Mouse (Mus musculus) neural tube, embryonic 12.5 days (tissue): ENCODE measurements around the gene Tsc2. TPM values are rescaled to one million over a fixed set of nuclear protein-coding genes. Genes with fewer than 3 reads are reported as not detected.

ENCODE experiments used
- ATAC-seq: fragments of 200-750 bp; cut with Nextera tagmentation; 2 replicates; pipeline ENCODE4 v1.8.0; 2017; ENCODE audit warnings: low read depth, mild to moderate bottlenecking, moderate TSS enrichment, moderate library complexity; ENCODE audit not compliant: low FRiP score
- H3K27ac ChIP-seq: fragments of 300-500 bp; sonication (generic); 2 replicates; pipeline ENCODE4 v1.5.1; 2016
- H3K27me3 ChIP-seq: fragments of 300-500 bp; sonication (generic); replicated peaks from 2 replicates; pipeline ENCODE4 v1.6.1; 2016; ENCODE audit warnings: mild to moderate bottlenecking
- H3K36me3 ChIP-seq: fragments of 300-500 bp; sonication (generic); 2 replicates; pipeline ENCODE4 v1.6.1; 2016; ENCODE audit warnings: mild to moderate bottlenecking
- H3K4me1 ChIP-seq: fragments of 300-500 bp; sonication (generic); 2 replicates; pipeline ENCODE4 v1.6.1; 2016
- H3K4me2 ChIP-seq: fragments of 300-500 bp; sonication (generic); replicated peaks from 2 replicates; pipeline ENCODE4 v1.6.1; 2016; ENCODE audit warnings: mild to moderate bottlenecking
- H3K4me3 ChIP-seq: fragments of 300-500 bp; sonication (generic); 2 replicates; pipeline ENCODE4 v1.5.1; 2016
- H3K9ac ChIP-seq: fragments of 300-500 bp; sonication (generic); 2 replicates; pipeline ENCODE4 v1.6.1; 2016; ENCODE audit warnings: mild to moderate bottlenecking
- H3K9me3 ChIP-seq: fragments of 300-500 bp; sonication (generic); 2 replicates; pipeline ENCODE4 v1.6.1; 2016; ENCODE audit warnings: mild to moderate bottlenecking
- WGBS: fragments of 180-500 bp; shearing (Covaris S2); methylation state at CpG from one replicate; pipeline ENCODE4 v1.1.7; 2016; 5-methylcytosine and 5-hydroxymethylcytosine counted together
- polyA plus RNA-seq: library from polyadenylated mRNA; unstranded; fragments of >200 nt; fragmentation: Nextera tagmentation; extraction: Ambion mirVana; gene quantifications from 2 replicates; pipeline ENCODE4 v1.2.1, GENCODE M21; 2016

Gene Tsc2
- polyA plus RNA-seq, 1 experiment from 2014 or later: 66.5 TPM

GRCm38 (mm10) chr17:24579532-24579931 is 52.9 kb downstream of the Tsc2 start:
- Histone ChIP-seq H3K4me1 (no peaks in the 10 kb centered on the region), H3K9me3 (no peaks in the 10 kb centered on the region), H3K9ac (no peak overlapping the region), H3K4me3 (no peak overlapping the region), H3K27ac (no peak overlapping the region), H3K36me3 (peaks cover 87% of the 10 kb centered on the region), H3K27me3 (no peaks in the 10 kb centered on the region), H3K4me2 (no peak overlapping the region)
- WGBS: 94% methylated on average over 3 of the region's 3 CpGs
- ATAC-seq: no peak

- Histone ChIP-seq H3K9me3 (no peaks in the 10 kb centered on the region), H3K36me3 (peaks cover 89% of the 10 kb centered on the region), H3K4me2 (no peak overlapping the region), H3K27ac (no peak overlapping the region), H3K9ac (no peak overlapping the region), H3K4me3 (no peak overlapping the region), H3K27me3 (no peaks in the 10 kb centered on the region), H3K4me1 (no peaks in the 10 kb centered on the region)
- 97% methylated on average over 9 of the region's 9 CpGs for WGBS
- no peak for ATAC-seq
Measured at GRCm38 (mm10) chr17:24573811-24574210, 58.6 kb downstream of the Tsc2 start.

- Histone ChIP-seq H3K27ac (no peak overlapping the region), H3K36me3 (peaks cover 87% of the 10 kb centered on the region), H3K9ac (no peak overlapping the region), H3K4me2 (no peak overlapping the region), H3K9me3 (no peaks in the 10 kb centered on the region), H3K4me3 (no peak overlapping the region), H3K27me3 (no peaks in the 10 kb centered on the region), H3K4me1 (no peaks in the 10 kb centered on the region)
- WGBS: 94% methylated on average over 12 of the region's 12 CpGs
- ATAC-seq: no peak
Measured at GRCm38 (mm10) chr17:24572651-24573245, 59.7 kb downstream of the Tsc2 start.

- Histone ChIP-seq H3K27ac (no peak overlapping the region), H3K4me2 (no peak overlapping the region), H3K4me3 (no peak overlapping the region), H3K27me3 (no peaks in the 10 kb centered on the region), H3K9ac (no peak overlapping the region), H3K36me3 (peaks cover 80% of the 10 kb centered on the region), H3K9me3 (no peaks in the 10 kb centered on the region), H3K4me1 (peaks cover 5% of the 10 kb centered on the region)
- ATAC-seq: no peak
- WGBS: 89% methylated on average over 4 of the region's 4 CpGs
Measured at GRCm38 (mm10) chr17:24569837-24570236, 62.6 kb downstream of the Tsc2 start.

- Histone ChIP-seq H3K9ac (no peak overlapping the region), H3K4me1 (peaks cover 5% of the 10 kb centered on the region), H3K36me3 (peaks cover 57% of the 10 kb centered on the region), H3K4me2 (no peak overlapping the region), H3K27ac (no peak overlapping the region), H3K27me3 (no peaks in the 10 kb centered on the region), H3K9me3 (no peaks in the 10 kb centered on the region), H3K4me3 (no peak overlapping the region)
- WGBS: 81% methylated on average over 8 of the region's 8 CpGs
- ATAC-seq: no peak
Measured at GRCm38 (mm10) chr17:24567034-24567779, 65.2 kb downstream of the Tsc2 start.

- ATAC-seq: no peak
- Histone ChIP-seq H3K9ac (no peak overlapping the region), H3K36me3 (peaks cover 47% of the 10 kb centered on the region), H3K27ac (no peak overlapping the region), H3K4me2 (no peak overlapping the region), H3K4me3 (no peak overlapping the region), H3K4me1 (peaks cover 5% of the 10 kb centered on the region), H3K9me3 (no peaks in the 10 kb centered on the region), H3K27me3 (no peaks in the 10 kb centered on the region)
- 81% methylated on average over 3 of the region's 3 CpGs for WGBS
Measured at GRCm38 (mm10) chr17:24565792-24566191, 66.6 kb downstream of the Tsc2 start.

- Histone ChIP-seq H3K9ac (no peak overlapping the region), H3K36me3 (peaks cover 42% of the 10 kb centered on the region), H3K4me3 (no peak overlapping the region), H3K27ac (no peak overlapping the region), H3K9me3 (no peaks in the 10 kb centered on the region), H3K4me2 (no peak overlapping the region), H3K27me3 (no peaks in the 10 kb centered on the region), H3K4me1 (peaks cover 5% of the 10 kb centered on the region)
- ATAC-seq: no peak
- WGBS: 93% methylated on average over 3 of the region's 3 CpGs
Measured at GRCm38 (mm10) chr17:24565092-24565491, 67.3 kb downstream of the Tsc2 start.

GRCm38 (mm10) chr17:24564422-24564821 is 68.0 kb downstream of the Tsc2 start:
- Histone ChIP-seq H3K4me1 (peaks cover 6% of the 10 kb centered on the region), H3K36me3 (peaks cover 36% of the 10 kb centered on the region), H3K27ac (no peak overlapping the region), H3K27me3 (no peaks in the 10 kb centered on the region), H3K9me3 (no peaks in the 10 kb centered on the region), H3K9ac (no peak overlapping the region), H3K4me2 (no peak overlapping the region), H3K4me3 (no peak overlapping the region)
- WGBS: 92% methylated on average over 4 of the region's 4 CpGs
- no peak for ATAC-seq

GRCm38 (mm10) chr17:24563638-24564037 is 68.8 kb downstream of the Tsc2 start:
- Histone ChIP-seq H3K9ac (no peak overlapping the region), H3K4me3 (no peak overlapping the region), H3K4me1 (peaks cover 14% of the 10 kb centered on the region), H3K27ac (no peak overlapping the region), H3K9me3 (no peaks in the 10 kb centered on the region), H3K27me3 (no peaks in the 10 kb centered on the region), H3K4me2 (no peak overlapping the region), H3K36me3 (peaks cover 28% of the 10 kb centered on the region)
- 87% methylated on average over 5 of the region's 5 CpGs for WGBS
- ATAC-seq: no peak

- Histone ChIP-seq H3K36me3 (peaks cover 18% of the 10 kb centered on the region), H3K4me3 (no peak overlapping the region), H3K27ac (no peak overlapping the region), H3K4me1 (peaks cover 22% of the 10 kb centered on the region), H3K9me3 (no peaks in the 10 kb centered on the region), H3K27me3 (no peaks in the 10 kb centered on the region), H3K4me2 (no peak overlapping the region), H3K9ac (no peak overlapping the region)
- WGBS: 88% methylated on average over 2 of the region's 2 CpGs
- ATAC-seq: no peak
Measured at GRCm38 (mm10) chr17:24561592-24561991, 70.8 kb downstream of the Tsc2 start.

GRCm38 (mm10) chr17:24560301-24561028 is 72.0 kb downstream of the Tsc2 start:
- no peak overlapping the region for H3K4me3 ChIP-seq
- no peak overlapping the region for H3K4me2 ChIP-seq
- peaks cover 8% of the 10 kb centered on the region for H3K36me3 ChIP-seq
- peaks cover 22% of the 10 kb centered on the region for H3K4me1 ChIP-seq
- H3K27me3 ChIP-seq: no peaks in the 10 kb centered on the region
- WGBS: 96% methylated on average over 5 of the region's 5 CpGs
- no peak overlapping the region for H3K9ac ChIP-seq
- no peaks in the 10 kb centered on the region for H3K9me3 ChIP-seq
- H3K27ac ChIP-seq: no peak overlapping the region
- ATAC-seq: no peak

- H3K9ac ChIP-seq: no peak overlapping the region
- H3K9me3 ChIP-seq: no peaks in the 10 kb centered on the region
- peaks cover 22% of the 10 kb centered on the region for H3K4me1 ChIP-seq
- H3K4me3 ChIP-seq: no peak overlapping the region
- H3K4me2 ChIP-seq: peak overlapping the region; percentile 32
- H3K36me3 ChIP-seq: no peaks in the 10 kb centered on the region
- 24% methylated on average over 3 of the region's 3 CpGs for WGBS
- H3K27ac ChIP-seq: peak overlapping the region; percentile 77
- no peaks in the 10 kb centered on the region for H3K27me3 ChIP-seq
- ATAC-seq: peak; percentile 48; the same call in 1 of the 2 replicates
Measured at GRCm38 (mm10) chr17:24559146-24559545, 73.3 kb downstream of the Tsc2 start.
